Mouse (Mus musculus): Measurements from ENCODE around the gene Ubtf.

The Ubtf gene

DNA sequence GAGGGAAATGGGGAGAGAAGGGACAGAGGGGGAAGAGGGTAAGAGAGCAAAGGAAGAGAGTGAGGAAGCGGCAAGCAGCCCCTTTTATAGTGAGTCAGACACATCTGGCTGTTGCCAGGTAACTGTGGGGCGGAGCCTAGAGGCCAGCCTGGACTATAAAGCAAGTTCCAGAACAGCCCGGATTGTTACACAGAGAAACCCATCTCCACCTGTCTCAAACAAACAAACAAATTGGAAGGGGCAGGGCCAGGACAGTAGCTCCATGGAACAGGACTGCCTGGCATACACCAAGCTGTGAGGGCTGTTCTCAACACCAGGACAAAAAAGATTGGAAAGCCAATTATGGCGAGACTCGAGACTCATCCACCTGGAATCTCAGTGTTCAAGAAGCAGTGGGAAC is 27.4 kb upstream of the Ubtf start:
- DNase-seq, result no peak

DNA sequence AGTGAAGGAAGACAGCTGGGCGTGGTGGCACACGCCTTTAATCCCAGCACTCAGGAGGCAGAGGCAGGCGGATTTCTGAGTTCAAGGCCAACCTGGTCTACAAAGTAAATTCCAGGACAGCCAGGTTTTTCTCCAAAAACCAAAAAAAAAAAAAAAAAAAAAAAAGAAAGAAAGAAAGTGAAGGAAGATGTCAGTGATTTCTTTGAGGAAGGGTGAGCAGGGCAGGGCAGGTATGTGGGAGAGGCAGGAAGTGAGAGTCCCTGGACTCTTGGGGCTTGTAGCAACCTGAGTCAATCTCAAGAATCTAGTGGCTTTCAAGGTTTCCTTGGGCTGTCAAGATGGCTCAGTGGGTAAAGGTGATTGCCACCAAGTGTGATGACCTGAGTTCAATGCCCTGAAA is 24.9 kb upstream of the Ubtf start:
- DNase-seq, result no peak

DNA sequence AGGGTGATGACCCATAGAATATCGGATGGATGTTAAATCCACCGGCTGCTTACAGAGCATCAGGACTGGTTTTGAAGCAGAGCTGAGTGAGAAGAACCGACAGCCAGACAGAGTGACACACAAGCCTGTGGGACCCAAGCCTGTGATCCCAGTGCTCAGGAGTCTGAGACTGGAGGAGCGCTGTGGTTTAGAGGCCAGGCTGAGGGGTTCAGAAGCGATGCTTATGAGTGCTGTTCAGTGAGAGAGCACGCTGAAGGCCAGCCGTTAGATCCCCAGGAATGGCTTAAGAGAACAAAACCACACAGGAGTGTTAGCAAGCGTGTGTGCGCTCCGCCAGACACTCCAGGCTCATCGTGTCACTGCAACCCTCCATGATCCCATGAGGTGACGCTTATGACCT is 23.2 kb upstream of the Ubtf start:
- DNase-seq, result no peak

DNA sequence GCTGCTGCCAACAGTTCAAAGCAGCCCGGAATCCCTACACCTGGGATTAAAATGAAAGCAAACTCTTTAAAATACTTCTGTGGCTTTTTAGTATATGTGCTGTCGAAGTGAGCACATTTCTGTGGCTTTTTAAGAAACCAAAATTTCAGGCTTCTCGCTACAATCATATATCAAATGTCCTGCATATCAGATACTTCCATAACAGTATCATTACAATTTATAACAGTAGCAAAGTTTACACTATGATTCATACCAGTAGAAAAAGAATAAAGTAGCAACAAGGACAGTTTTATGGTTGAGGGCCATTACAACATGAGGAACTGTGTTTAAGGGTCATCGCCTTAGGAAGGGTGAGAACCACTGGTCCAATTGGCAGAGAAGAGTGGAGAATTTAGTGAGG is 21.6 kb upstream of the Ubtf start:
- no peak for DNase-seq

DNA sequence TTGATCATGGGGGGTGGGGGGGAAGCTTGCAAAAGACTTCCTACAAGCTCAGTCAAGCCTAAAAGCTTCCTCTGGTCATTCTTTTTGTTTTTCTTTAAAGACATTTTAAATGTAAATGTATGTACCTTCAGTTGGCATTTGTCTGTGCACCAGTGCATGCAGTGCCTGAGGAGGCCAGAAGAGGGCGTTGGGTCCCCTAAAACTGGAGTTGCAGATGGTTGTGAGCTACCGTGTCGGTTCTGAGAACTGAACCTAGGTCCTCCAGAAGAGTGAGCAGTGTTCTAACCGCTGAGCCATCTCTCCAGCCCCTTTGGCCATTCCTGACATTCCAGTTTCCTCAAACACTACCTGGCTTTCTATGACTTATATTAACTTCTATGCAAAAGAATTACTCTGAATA is 20.1 kb upstream of the Ubtf start:
- no peak for DNase-seq

DNA sequence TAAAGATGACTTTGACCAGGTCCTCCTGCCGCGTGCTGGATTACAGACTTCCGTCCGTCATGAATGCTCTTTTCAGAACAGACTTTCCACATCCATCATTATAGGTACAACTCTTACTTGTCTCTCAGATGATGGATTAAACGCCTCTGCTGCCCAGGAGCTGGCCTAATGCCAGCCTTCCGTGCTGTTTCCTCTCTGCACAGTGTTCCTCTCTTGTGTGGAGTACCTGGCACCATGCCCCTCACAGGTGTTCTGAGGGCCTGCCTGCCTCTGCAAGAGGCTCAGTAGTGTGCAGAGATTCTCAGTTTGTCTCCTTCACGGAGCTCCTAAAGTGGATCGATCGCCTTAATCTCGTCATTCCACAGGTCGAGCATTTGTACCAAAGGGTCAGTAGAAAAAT is 19.7 kb upstream of the Ubtf start:
- peak in 1 of 2 experiments; percentile 52 for DNase-seq

DNA sequence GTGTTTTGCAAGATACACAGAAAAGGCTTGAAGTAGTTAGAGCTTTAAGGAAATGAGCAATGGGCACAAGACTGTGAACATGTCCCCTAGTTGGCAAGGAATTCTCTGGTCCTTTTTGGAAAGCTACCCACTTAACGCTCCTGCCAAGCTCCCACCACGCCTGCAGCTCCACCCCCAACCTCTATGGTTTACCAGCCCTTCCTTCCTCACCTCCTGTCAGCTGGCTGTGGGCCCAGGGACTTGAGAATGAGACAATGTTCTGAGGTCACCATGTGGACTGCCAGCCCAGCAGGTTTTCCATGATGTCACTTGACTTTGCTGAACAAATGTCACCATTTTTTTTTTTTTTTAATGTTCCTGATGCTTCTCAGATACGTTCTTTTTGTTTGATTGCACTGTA is 19.0 kb upstream of the Ubtf start:
- peak; percentile 86 for DNase-seq

DNA sequence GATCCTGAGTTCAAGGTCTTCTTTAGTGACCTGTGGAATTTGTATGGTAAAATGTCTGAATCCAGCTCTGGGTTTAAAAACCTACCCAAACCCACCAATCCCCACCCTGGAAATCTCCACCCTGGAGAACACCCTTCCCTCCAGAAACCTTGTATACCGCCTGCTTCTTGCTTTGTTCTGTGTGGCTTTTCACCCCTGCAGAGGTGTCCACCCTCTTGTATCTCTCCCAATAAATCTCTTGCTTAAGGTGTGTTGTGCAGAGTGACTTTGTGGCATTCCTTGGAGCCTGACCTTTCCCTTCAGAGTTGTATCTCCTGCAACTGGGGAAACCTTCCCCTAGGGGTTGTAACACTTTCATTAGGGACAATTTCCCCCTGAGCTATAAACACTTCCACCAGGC is 18.4 kb upstream of the Ubtf start:
- DNase-seq, result no peak

DNA sequence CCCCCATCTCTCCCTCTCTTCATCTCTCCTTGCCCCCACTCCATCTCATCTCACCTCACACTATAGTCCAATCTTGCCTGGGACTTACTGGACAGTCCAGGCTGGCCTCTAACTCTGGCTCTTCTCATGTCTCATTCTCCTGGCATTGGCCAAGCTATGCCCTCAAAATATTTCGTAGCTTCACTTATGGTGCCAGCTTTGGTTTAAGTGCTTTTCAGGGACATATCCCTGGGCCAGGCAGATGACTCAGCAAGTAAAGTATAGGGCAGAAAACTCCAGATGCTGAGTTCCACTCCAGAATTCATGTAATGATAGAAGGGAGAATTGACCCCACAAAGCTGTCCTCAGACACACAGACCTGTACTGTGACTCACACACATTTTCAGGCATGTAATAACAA is 16.6 kb upstream of the Ubtf start:
- DNase-seq, result no peak

DNA sequence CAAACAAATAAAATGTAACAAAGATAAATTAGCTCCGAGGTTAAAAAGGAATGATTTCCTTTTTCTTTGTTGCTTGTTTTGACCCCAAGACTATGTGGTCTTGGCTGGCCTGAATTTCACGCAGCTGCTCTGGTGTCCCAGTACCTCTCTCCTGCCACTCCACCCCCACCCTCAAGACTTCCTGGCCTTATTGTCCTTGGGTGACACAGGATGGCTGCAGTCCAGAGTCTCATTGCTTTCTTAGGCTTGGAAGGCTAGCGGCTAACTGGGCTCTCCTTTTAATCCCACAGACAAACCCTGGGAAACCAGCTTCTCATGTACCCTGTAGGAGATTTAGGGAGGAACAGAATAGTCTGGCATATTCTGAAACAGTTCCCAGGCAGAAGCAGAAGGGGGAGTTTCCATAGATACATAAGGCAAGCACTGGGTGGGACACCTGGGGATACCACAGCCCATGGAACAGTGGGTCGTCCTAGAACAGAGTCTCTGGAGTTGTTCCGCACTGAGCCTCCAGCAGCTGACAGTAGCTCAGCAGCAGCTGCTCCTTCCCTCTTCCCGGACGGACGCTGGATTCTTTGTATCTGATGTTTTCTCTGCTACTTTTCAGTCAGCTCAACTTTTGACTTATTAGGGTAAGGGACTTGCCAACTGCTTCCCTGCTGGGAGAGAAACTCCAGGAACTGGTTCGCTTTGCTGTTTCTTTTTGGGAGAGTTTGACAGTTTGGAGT is 15.6 kb upstream of the Ubtf start:
- DNase-seq, result no peak

DNA sequence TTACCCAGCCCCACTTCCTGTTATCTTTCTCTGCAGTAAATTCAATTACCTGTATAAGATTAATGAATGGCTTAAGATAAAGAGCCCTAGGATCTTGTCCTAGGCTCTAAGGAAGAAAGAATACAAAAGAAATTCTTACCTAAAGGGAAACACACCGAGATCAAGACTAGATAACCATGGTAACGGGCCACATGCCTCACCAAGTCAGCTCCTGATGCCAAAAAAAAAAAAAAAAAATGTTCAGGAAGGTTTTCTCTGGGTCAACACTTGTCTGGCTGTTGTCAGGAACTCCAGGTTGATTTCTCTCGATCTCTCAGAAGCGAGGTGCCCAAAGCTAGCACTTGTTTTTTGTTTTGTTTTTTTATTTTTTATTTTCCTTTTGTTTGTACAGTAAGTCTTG is 14.5 kb upstream of the Ubtf start:
- DNase-seq, result no peak

DNA sequence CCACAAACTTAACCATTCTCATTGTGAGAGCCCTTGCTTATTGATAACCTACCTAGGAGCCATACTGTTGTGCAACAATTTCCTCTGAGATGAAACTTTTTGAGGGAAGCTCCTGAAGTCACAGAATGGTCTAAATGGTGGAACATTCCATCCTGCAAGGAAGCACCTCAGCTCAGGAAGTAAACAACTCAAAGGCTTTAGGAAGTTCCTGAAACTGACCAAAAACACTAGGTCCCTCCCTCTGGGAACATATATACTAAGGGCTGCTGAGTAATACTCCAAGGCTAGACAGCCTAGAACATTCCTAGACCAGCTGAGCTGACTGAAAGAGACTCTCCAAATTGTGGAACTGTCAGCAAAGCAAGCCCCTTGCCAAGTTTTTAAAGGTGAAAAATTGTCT is 13.5 kb upstream of the Ubtf start:
- no peak for DNase-seq

DNA sequence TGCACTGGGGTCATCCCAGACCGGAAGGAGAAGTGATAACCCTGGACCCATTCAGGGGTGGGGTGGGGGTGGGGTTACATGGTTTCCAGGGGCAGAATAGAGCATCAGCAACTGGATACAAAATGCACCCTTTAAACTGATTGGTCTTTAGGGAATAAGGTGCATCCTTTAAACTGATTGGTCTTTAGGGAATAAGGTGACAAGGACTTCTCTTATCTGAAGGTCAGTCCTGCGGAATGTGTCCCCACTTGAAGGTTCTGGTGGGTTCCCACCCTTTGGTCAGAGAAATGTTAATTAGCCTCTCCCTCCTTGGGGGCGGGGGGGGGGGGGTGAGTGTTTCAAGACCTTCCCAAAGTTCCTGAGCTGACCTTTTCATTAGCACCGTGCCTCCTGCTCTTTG is 12.3 kb upstream of the Ubtf start:
- DNase-seq, result no peak

DNA sequence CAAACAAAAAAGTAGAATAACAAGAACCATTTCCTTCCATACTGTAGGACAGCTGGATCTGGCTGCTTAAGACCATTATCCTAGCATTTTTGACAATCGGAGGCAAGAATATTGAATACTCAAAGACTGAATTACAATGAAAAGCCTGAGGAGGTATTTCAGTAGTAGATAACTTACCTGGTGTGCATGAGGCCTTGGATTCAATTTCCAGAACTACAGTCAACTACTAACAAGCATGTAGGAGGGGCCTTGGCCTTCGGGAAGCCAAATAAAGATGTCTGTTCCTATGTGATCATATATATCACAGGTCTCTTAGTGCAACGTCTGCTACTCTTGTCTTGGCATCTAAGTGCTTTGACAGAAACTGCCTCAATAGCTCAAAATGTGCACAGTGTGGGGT is 10.5 kb upstream of the Ubtf start:
- no peak for DNase-seq

DNA sequence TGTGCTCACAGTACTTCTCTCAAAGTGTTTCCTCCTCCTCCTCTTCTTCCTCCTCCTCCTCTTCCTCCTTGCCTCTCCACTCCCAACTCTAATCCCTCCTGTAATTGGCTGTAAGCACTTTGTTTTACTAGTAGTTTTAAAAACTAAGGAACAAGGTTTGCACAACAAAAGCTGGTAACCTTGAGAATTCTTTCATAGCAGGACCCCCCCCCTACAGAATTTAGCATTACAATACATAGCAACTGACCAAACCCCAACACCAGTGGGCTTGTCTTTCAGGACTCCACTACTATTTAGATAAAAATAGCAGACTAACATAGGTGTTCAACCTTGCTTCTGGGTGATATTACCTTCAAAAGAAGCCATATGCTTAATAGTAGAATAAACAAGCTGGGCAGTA is 10.0 kb upstream of the Ubtf start:
- DNase-seq, result no peak

DNA sequence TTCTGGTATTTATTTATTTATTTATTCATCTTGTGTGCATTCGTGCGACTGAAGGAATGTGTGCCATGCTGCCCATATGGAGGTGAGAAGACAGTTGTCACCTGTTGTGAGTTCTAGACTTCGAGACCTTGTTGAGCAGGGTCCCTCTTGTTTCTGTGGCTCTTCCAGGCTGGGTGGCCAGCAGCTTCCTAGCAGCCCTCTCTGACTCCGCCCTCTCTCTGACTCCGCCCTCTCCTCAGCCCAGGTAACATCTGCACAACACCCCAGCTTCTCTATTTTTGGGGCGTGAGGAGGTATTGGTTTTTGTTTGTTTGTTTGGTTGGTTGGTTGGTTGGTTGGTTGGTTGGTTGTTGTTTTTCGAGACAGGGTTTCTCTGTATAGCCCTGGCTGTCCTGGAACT is 8.3 kb upstream of the Ubtf start:
- DNase-seq, result no peak

DNA sequence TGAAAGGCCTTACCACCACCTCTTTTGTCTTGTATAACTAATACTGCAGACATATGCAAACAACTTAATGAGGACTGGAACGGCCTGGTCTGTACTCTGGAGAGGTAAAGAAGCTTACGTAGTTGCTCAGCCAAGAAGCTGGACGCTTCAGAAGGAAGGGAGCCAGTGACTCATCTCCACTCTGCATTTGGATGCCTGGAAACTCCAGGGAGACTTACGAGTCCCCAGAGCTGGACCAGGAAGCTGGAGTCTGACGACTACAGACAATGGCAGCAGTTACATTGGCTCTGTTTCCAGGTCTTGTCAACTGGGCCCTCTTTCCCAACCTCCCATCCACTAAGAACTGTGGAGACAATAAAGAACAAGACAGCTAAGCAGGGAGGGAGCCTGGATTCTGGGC is 7.7 kb upstream of the Ubtf start:
- no peak for DNase-seq

DNA sequence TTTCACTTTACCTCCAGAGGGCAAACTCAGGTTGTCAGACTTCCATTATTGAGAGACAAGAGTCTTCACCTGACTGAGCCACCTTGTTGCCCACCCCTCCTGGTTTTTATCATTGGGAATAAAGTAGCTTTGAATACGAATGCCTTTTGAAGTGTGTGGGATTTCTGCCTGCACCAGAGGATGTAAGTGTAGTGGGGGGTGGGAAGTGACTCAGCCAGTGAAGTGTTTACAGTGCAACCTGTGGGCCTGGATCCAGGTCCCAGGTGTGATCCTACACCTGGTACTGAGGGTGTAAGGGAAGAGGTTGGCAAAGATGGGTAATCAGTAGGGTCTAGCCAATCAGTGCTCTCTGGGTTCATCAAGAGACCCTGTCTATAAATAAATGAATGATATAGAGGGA is 4.0 kb upstream of the Ubtf start:
- no peak for DNase-seq

DNA sequence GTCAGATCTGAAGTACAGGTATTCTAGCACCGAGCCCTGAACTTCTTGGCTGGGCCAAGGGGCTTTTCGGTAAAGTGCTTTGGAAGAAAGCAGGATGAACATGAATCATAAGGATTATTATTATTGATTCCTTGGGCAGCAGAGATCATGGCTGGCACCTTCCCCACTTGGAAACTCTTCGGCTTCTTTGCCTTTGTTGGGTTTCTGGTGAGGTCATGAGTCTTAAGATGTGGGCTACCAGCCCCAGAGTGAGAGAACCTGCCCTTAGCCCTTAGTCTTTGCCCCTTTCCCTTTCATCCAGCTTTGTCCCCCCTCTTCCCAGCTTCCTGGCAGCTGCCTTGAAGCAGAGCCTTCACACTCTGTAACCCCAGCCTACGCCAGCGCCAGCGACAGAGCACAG is 2.4 kb upstream of the Ubtf start:
- DNase-seq, result no peak

DNA sequence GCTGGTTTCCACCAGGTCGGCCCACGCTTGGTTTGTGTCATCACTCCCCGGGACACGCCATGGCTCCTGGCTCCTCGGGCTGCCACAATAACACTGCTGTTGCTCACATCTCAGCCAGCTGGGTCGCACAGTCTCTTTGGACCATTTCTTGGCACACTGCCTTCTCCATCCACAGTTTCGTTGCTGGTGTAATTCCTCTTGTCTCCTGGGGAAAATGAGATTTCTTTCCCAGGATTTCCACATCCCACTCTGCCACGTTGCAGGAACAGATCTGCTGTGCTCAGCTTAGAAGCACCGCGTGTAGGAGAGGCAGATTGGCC is 1.1 kb upstream of the Ubtf start:
- DNase-seq, result peak in 1 of 2 experiments; percentile 58

DNA sequence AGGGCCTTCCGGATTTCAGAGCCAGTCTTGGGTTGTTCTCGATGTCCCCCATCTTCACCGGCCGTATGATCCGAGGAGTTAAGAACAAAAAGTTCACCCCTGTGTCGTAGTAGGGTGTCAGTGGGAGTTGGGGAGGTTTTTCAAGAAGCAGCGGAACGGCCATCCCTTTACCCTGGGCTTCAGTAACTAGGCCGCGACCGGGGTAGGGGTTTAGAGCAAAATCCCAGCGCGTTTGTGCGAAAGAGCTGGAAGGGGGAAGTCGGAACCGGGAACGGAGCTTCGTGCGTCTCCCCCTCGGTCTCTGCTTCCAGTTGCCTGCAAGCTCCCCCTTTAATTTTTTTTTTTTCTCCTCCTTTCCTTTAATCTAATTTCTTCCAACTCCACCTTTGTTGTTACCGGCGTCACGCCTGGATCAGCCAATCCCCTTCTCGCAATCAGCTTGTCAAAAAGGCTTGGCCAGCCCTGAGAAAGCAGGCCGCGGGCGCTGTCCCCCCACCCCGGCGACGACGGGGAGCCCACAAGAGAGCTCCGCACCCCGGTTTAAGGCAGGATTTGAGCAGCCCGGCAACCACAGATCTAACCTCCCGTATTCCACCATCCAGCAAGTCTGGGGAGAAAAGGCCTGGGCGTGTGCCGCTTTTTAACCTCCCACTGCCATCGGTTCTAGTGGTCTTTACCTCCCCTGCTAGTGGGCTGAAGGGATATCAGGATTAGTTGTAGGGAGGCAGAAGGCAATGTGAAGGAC is 571 bp upstream of the Ubtf start:
- peak; percentile 89 to 90 for DNase-seq

DNA sequence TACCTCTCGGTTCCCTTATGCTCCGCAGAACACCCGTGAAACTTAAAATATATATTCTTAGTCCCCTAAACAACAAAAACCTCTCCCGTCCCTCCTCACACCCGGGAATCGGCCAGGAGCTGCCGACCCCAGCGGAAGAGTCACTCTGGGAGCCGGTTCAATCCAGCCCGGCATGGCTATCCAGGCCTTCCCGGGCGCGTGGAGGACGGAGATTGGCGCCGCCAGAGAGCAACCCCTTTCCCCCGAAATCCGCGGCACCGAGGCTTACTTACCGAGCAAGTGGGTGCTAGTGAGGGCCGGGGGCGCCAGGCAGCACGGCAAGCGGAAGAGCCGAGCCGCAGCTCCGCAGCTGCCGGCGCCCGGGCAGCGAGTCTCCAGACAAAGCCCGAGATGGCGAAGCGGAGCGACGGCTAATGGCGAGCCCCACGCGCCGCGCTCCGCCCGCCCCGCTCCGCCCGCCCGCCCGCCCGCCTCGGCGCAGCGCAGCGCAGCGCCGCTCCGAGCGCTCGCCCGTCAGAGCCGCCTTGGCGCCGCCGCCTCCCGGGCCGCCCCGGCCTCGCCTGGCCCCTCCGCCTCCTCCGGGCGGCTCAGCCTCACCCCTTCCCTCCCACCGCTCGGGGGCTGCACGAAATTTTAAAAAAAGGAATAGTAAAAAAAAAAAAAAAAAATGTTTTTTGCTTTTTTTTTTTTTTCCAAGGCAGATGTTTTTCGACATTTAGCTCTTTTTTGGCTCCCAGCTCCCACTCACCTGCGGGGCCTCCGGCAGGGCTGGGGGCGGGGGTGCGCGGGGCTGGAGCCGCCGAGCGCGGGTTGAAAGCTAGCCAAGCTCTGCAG is 749 bp downstream of the Ubtf start:
- DNase-seq, result peak in 1 of 2 experiments; percentile 60

DNA sequence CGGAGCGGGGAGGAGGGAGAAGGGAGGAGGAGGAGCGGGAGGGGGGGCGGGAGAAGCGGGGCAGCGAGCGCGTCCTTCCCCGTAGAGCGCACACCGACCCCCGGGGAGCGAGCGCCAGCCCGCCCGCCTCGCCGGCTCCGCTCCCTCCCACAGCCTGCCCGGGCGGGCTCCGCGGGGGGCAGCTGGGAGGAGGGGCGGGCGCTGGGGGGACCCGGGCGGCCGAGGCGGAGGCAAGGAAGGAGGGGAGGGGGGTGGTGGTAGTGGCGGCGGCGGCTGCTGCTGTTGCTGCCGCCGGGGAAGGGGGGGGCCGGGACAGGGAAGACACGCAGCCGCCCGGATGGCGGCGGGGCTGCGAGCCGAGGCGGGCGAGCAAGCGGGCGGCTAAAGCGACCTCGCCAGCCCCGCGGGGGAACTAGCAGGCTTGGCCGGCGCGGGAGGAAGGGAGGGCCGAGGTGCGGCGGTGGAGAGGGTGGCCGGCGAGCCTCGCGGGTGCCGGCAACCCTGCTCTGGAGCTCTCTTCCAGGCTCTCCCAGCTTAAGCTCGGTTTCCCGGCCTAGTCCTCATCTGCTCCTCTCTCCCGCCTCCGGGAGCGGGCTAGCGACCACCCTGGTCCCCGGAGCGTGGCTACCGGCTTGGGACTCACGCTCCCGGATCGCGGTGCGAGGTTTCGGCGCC is 1.5 kb downstream of the Ubtf start:
- DNase-seq, result peak; percentile 70 to 75
